ENCODE assay signal across 16 mouse cellular contexts in the genomic region with DNA sequence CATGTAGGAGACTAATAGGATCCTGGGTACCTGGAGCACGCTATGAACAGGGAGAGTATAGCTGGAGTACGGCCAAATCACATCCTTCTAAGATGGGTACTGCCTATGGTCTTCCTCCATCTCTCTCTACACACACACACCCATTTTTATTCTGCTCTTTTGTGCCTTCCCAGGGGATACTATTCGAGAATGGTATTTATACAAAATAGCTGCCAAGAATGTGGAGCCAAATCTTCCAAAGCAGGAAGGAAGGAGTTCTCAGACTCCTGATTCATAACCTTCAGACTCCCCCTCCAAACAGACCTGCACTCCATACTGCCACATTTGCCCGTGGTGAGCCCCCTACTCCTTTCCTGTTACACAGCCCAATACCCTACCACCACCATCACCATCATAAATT. TPM values are rescaled to one million over a fixed set of nuclear protein-coding genes. Genes with fewer than 3 reads are reported as not detected.
A peak's percentile ranks its signal among the peaks of the same experiment; 100 is the strongest.
DNase-seq lines count a peak whose midpoint lies in the region; ATAC-seq and TF ChIP-seq lines count a peak whose summit lies in the region.
"Had no signal": no experiment of that assay in that cellular context is flagged by ENCODE, and none has a peak within 500 bp of the region (broad histone marks: within the 10 kb centered on the region; RNA-seq: fewer than 3 reads in every experiment).

No protein-coding gene starts in this region.

- no peak for TF ChIP-seq POLR2A in olfactory bulb, adult 2 months (IDR thresholded peaks at IDR 0.05; ENCODE audit: insufficient read depth, low read depth, low read length)

- H3K27me3 ChIP-seq in heart, postnatal 0 days (ENCODE audit: control insufficient read depth, insufficient read depth, low read length) = no peaks in the 10 kb centered on the region
- H3K27me3 ChIP-seq in lung, embryonic 16.5 days (ENCODE audit: control insufficient read depth, insufficient read depth, low read depth, low read length) = no peaks in the 10 kb centered on the region
- H3K27me3 ChIP-seq in lung, postnatal 0 days (replicated peaks; ENCODE audit: insufficient read depth, low read length) = no peaks in the 10 kb centered on the region
- no peaks in the 10 kb centered on the region for H3K27me3 ChIP-seq in embryonic facial prominence, embryonic 14.5 days (replicated peaks; ENCODE audit: control insufficient read depth, insufficient read depth, low read length)
- H3K27me3 ChIP-seq in kidney, embryonic 14.5 days (ENCODE audit: control insufficient read depth, insufficient read depth, low read length) = no peaks in the 10 kb centered on the region
- H3K27me3 ChIP-seq: heart, embryonic 12.5 days had no signal

- intact Hi-C loops in heart, postnatal 14 days (cut with DNase I) = no loop called here

- H3K9ac ChIP-seq in heart, postnatal 0 days (replicated peaks; ENCODE audit: low read depth, low read length) = no peak overlapping the region
- H3K9ac ChIP-seq in lung, embryonic 16.5 days (ENCODE audit: low read length) = no peak overlapping the region
- no peak overlapping the region for H3K9ac ChIP-seq in lung, postnatal 0 days (replicated peaks; ENCODE audit: low read depth)
- no peak overlapping the region for H3K9ac ChIP-seq in embryonic facial prominence, embryonic 14.5 days (ENCODE audit: low read depth, low read length)
- no peak overlapping the region for H3K9ac ChIP-seq in kidney, embryonic 14.5 days (ENCODE audit: low read depth, low read length)
- H3K9ac ChIP-seq: heart, embryonic 12.5 days had no signal

- H3K4me3 ChIP-seq in heart, postnatal 0 days (ENCODE audit: low read depth, low read length) = no peak overlapping the region
- no peak overlapping the region for H3K4me3 ChIP-seq in lung, embryonic 16.5 days (ENCODE audit: low read length)
- no peak overlapping the region for H3K4me3 ChIP-seq in lung, postnatal 0 days (ENCODE audit: low read depth, low read length)
- no peak overlapping the region for H3K4me3 ChIP-seq in embryonic facial prominence, embryonic 14.5 days (ENCODE audit: low read depth, low read length)
- H3K4me3 ChIP-seq in olfactory bulb, adult 2 months (ENCODE audit: insufficient read depth, low read depth, low read length) = no peak overlapping the region
- H3K4me3 ChIP-seq in kidney, embryonic 14.5 days (ENCODE audit: low read length) = no peak overlapping the region
- H3K4me3 ChIP-seq: heart, embryonic 12.5 days had no signal

- TF ChIP-seq EP300 in heart, postnatal 0 days (IDR thresholded peaks at IDR 0.05; ENCODE audit: low read depth) = no peak
- no peak for TF ChIP-seq EP300 in lung, postnatal 0 days (IDR thresholded peaks at IDR 0.05)

- H3K27ac ChIP-seq in heart, postnatal 0 days (ENCODE audit: low read depth) = 0 out of 2 replicates have a peak overlapping the region, but pooled peaks have one; percentile 9
- peak overlapping the region; percentile 36; the same call in 1 of the 2 replicates for H3K27ac ChIP-seq in lung, embryonic 16.5 days (ENCODE audit: low read length)
- H3K27ac ChIP-seq in lung, postnatal 0 days (ENCODE audit: low read length) = no peak overlapping the region; the same call in 1 of the 2 replicates
- H3K27ac ChIP-seq in embryonic facial prominence, embryonic 14.5 days (replicated peaks; ENCODE audit: low read depth, low read length) = peak overlapping the region; percentile 62
- 0 out of 2 replicates have a peak overlapping the region, but pooled peaks have one; percentile 17 for H3K27ac ChIP-seq in olfactory bulb, adult 2 months (ENCODE audit: insufficient read depth, low read depth, low read length)
- H3K27ac ChIP-seq in kidney, embryonic 14.5 days (ENCODE audit: low read depth, low read length) = no peak overlapping the region

- 43% methylated on average over 4 of the region's 4 CpGs for WGBS in heart, postnatal 0 days
- WGBS in lung, embryonic 16.5 days = 53% methylated on average over 4 of the region's 4 CpGs
- WGBS in lung, postnatal 0 days = 32% methylated on average over 4 of the region's 4 CpGs
- WGBS in embryonic facial prominence, embryonic 14.5 days = 56% methylated on average over 4 of the region's 4 CpGs
- 34% methylated on average over 4 of the region's 4 CpGs for WGBS in olfactory bulb, adult 2 months
- 63% methylated on average over 4 of the region's 4 CpGs for WGBS in kidney, embryonic 14.5 days

- peaks cover 14% of the 10 kb centered on the region for H3K36me3 ChIP-seq in heart, postnatal 0 days (replicated peaks; ENCODE audit: control insufficient read depth, insufficient read depth, low read length)
- H3K36me3 ChIP-seq in lung, embryonic 16.5 days (ENCODE audit: control insufficient read depth, insufficient read depth, low read length) = 0 out of 2 replicates have a peak, but pooled peaks cover 2% of the 10 kb centered on the region
- no peaks in the 10 kb centered on the region for H3K36me3 ChIP-seq in lung, postnatal 0 days (ENCODE audit: insufficient read depth, low read length)
- peaks cover 18% of the 10 kb centered on the region for H3K36me3 ChIP-seq in embryonic facial prominence, embryonic 14.5 days (ENCODE audit: control insufficient read depth, insufficient read depth, low read length)
- H3K36me3 ChIP-seq in kidney, embryonic 14.5 days (ENCODE audit: control insufficient read depth, insufficient read depth, low read length) = peaks cover 10% of the 10 kb centered on the region; the same call in 1 of the 2 replicates

- H3K9me3 ChIP-seq in heart, postnatal 0 days (replicated peaks; ENCODE audit: control insufficient read depth, low read length) = peaks cover 4% of the 10 kb centered on the region; the same call in 1 of the 2 replicates
- peaks cover 3% of the 10 kb centered on the region; the same call in 1 of the 2 replicates for H3K9me3 ChIP-seq in lung, embryonic 16.5 days (ENCODE audit: control insufficient read depth, low read length)
- H3K9me3 ChIP-seq in lung, postnatal 0 days (ENCODE audit: low read length) = no peaks in the 10 kb centered on the region
- peaks cover 8% of the 10 kb centered on the region; the same call in 1 of the 2 replicates for H3K9me3 ChIP-seq in embryonic facial prominence, embryonic 14.5 days (ENCODE audit: control insufficient read depth, low read length)
- peaks cover 3% of the 10 kb centered on the region; the same call in 1 of the 2 replicates for H3K9me3 ChIP-seq in kidney, embryonic 14.5 days (ENCODE audit: control insufficient read depth, low read length)

- no peak for ATAC-seq in heart, postnatal 0 days (ENCODE audit: insufficient read depth, low read depth)
- peak; percentile 16; the same call in 1 of the 2 replicates for ATAC-seq in lung, embryonic 16.5 days (ENCODE audit: low read depth)
- no peak for ATAC-seq in lung, postnatal 0 days
- 0 out of 2 replicates have a peak, but pooled peaks have one; percentile 3 for ATAC-seq in embryonic facial prominence, embryonic 14.5 days (ENCODE audit: low read depth)
- no peak for ATAC-seq in kidney, embryonic 14.5 days (ENCODE audit: low FRiP score, low TSS enrichment)
- ATAC-seq: inflammation-experienced regulatory T-cells, adult 6 months had no signal

- no peak for TF ChIP-seq CTCF in heart, postnatal 0 days (IDR thresholded peaks at IDR 0.05; ENCODE audit: low read depth)
- no peak for TF ChIP-seq CTCF in lung, postnatal 0 days (IDR thresholded peaks at IDR 0.05)
- no peak for TF ChIP-seq CTCF in olfactory bulb, adult 2 months (IDR thresholded peaks at IDR 0.05; ENCODE audit: insufficient read depth, low read depth, low read length)

- peaks cover 6% of the 10 kb centered on the region for H3K4me1 ChIP-seq in heart, postnatal 0 days (ENCODE audit: control insufficient read depth, insufficient read depth)
- H3K4me1 ChIP-seq in lung, embryonic 16.5 days (replicated peaks; ENCODE audit: control insufficient read depth, insufficient read depth, low read length) = peaks cover 8% of the 10 kb centered on the region
- H3K4me1 ChIP-seq in lung, postnatal 0 days (ENCODE audit: insufficient read depth, low read depth, low read length) = peaks cover 7% of the 10 kb centered on the region; the same call in 1 of the 2 replicates
- peaks cover 26% of the 10 kb centered on the region for H3K4me1 ChIP-seq in embryonic facial prominence, embryonic 14.5 days (ENCODE audit: control insufficient read depth, insufficient read depth, low read length)
- H3K4me1 ChIP-seq in olfactory bulb, adult 2 months (ENCODE audit: control insufficient read depth, insufficient read depth, low read length) = peaks cover 13% of the 10 kb centered on the region
- peaks cover 4% of the 10 kb centered on the region; the same call in 1 of the 2 replicates for H3K4me1 ChIP-seq in kidney, embryonic 14.5 days (ENCODE audit: control insufficient read depth, insufficient read depth, low read length)

- DNase-seq in heart, postnatal 0 days (ENCODE audit: low spot score) = no peak
- no peak for DNase-seq in heart, postnatal 14 days
- no peak for DNase-seq in lung, postnatal 0 days (ENCODE audit: low spot score)
- no peak for DNase-seq in embryonic facial prominence, embryonic 14.5 days (ENCODE audit: low spot score)
- DNase-seq: adrenal gland, adult 8-10 months; gastrocnemius, postnatal 10 days; liver; right cerebral cortex, postnatal 4 days; thymus, postnatal 4 days had no signal

- no peak overlapping the region for H3K4me2 ChIP-seq in heart, postnatal 0 days (ENCODE audit: low read depth, low read length)
- H3K4me2 ChIP-seq in lung, embryonic 16.5 days (ENCODE audit: low read depth, low read length) = no peak overlapping the region
- H3K4me2 ChIP-seq in lung, postnatal 0 days (replicated peaks; ENCODE audit: low read depth, low read length) = no peak overlapping the region
- H3K4me2 ChIP-seq in embryonic facial prominence, embryonic 14.5 days (ENCODE audit: low read depth, low read length) = peak overlapping the region; percentile 25
- H3K4me2 ChIP-seq in kidney, embryonic 14.5 days (replicated peaks; ENCODE audit: low read depth, low read length) = no peak overlapping the region
- H3K4me2 ChIP-seq: heart, embryonic 12.5 days had no signal

RNA-seq across cellular contexts. Expression of gene Med24, which starts 1.5 kb away (rescaled TPM):
- total RNA-seq in heart, postnatal 0 days (2014; rRNA removed; ENCODE audit: low replicate concordance) = 39.9 and 48.0 TPM in 2 replicates
- 21.9 and 23.3 TPM in 2 replicates for polyA plus RNA-seq in heart, postnatal 0 days (2015; fragmentation: Nextera tagmentation; extraction: Ambion mirVana)
- total RNA-seq in heart, postnatal 14 days (2021) = 10 to 100 TPM; 49.5 to 49.8 TPM
- polyA plus RNA-seq in lung, embryonic 16.5 days (2015; fragmentation: Nextera tagmentation; extraction: Ambion mirVana) = 56.6 and 57.8 TPM in 2 replicates
- polyA plus RNA-seq in lung, postnatal 0 days (2015; fragmentation: Nextera tagmentation; extraction: Ambion mirVana) = 19.9 and 20.6 TPM in 2 replicates
- polyA plus RNA-seq in embryonic facial prominence, embryonic 14.5 days (2014; fragmentation: Nextera tagmentation; extraction: Ambion mirVana) = 40.7 and 49.0 TPM in 2 replicates
- not detected in 2 replicates for polyA plus RNA-seq in olfactory bulb, adult 2 months (2012; ENCODE audit: insufficient read depth, insufficient read length, low replicate concordance, missing spikeins)
- 39.5 and 59.1 TPM in 2 replicates for polyA plus RNA-seq in kidney, embryonic 14.5 days (2014; fragmentation: Nextera tagmentation; extraction: Ambion mirVana)

RNA-seq across cellular contexts. Expression of gene Thra, which starts 9.7 kb away (rescaled TPM):
- total RNA-seq in heart, postnatal 0 days (2014; rRNA removed; ENCODE audit: low replicate concordance) = 188 and 234 TPM in 2 replicates
- polyA plus RNA-seq in heart, postnatal 0 days (2015; fragmentation: Nextera tagmentation; extraction: Ambion mirVana) = 40.8 and 44.0 TPM in 2 replicates
- total RNA-seq in heart, postnatal 14 days (2021) = 100 to 1,000 TPM; 123 to 130 TPM
- 36.3 and 36.4 TPM in 2 replicates for polyA plus RNA-seq in lung, embryonic 16.5 days (2015; fragmentation: Nextera tagmentation; extraction: Ambion mirVana)
- polyA plus RNA-seq in lung, postnatal 0 days (2015; fragmentation: Nextera tagmentation; extraction: Ambion mirVana) = 38.1 and 40.5 TPM in 2 replicates
- polyA plus RNA-seq in embryonic facial prominence, embryonic 14.5 days (2014; fragmentation: Nextera tagmentation; extraction: Ambion mirVana) = 57.7 and 62.2 TPM in 2 replicates
- 251 and 495 TPM in 2 replicates for polyA plus RNA-seq in olfactory bulb, adult 2 months (2012; ENCODE audit: insufficient read depth, insufficient read length, low replicate concordance, missing spikeins)
- 28.0 and 31.8 TPM in 2 replicates for polyA plus RNA-seq in kidney, embryonic 14.5 days (2014; fragmentation: Nextera tagmentation; extraction: Ambion mirVana)

RNA-seq across cellular contexts. Expression of gene Csf3, which starts 29.7 kb away (rescaled TPM):
- 0.23 TPM in 1 of 2 replicates, not detected in the other for total RNA-seq in heart, postnatal 0 days (2014; rRNA removed; ENCODE audit: low replicate concordance)
- polyA plus RNA-seq in heart, postnatal 0 days (2015; fragmentation: Nextera tagmentation; extraction: Ambion mirVana) = not detected in 2 replicates
- total RNA-seq in heart, postnatal 14 days (2021) = not detected
- not detected in 2 replicates for polyA plus RNA-seq in lung, embryonic 16.5 days (2015; fragmentation: Nextera tagmentation; extraction: Ambion mirVana)
- polyA plus RNA-seq in lung, postnatal 0 days (2015; fragmentation: Nextera tagmentation; extraction: Ambion mirVana) = 0.19 TPM in 1 of 2 replicates, not detected in the other
- not detected in 2 replicates for polyA plus RNA-seq in embryonic facial prominence, embryonic 14.5 days (2014; fragmentation: Nextera tagmentation; extraction: Ambion mirVana)
- polyA plus RNA-seq in olfactory bulb, adult 2 months (2012; ENCODE audit: insufficient read depth, insufficient read length, low replicate concordance, missing spikeins) = not detected in 2 replicates
- not detected in 2 replicates for polyA plus RNA-seq in kidney, embryonic 14.5 days (2014; fragmentation: Nextera tagmentation; extraction: Ambion mirVana)
- total RNA-seq: adrenal gland, adult 8-10 months; gastrocnemius, postnatal 10 days; left cerebral cortex, adult 18-20 months had no signal
- polyA plus RNA-seq: heart, embryonic 12.5 days; inflammation-experienced regulatory T-cells, adult 6 months; stomach, embryonic 14.5 days had no signal

RNA-seq across cellular contexts. Expression of gene Nr1d1, which starts 44.4 kb away (rescaled TPM):
- 21.0 and 24.3 TPM in 2 replicates for total RNA-seq in heart, postnatal 0 days (2014; rRNA removed; ENCODE audit: low replicate concordance)
- 10.2 and 10.7 TPM in 2 replicates for polyA plus RNA-seq in heart, postnatal 0 days (2015; fragmentation: Nextera tagmentation; extraction: Ambion mirVana)
- 10 to 100 TPM; 20.7 to 31.5 TPM for total RNA-seq in heart, postnatal 14 days (2021)
- polyA plus RNA-seq in lung, embryonic 16.5 days (2015; fragmentation: Nextera tagmentation; extraction: Ambion mirVana) = 1.4 and 1.6 TPM in 2 replicates
- 6.9 and 8.9 TPM in 2 replicates for polyA plus RNA-seq in lung, postnatal 0 days (2015; fragmentation: Nextera tagmentation; extraction: Ambion mirVana)
- 1.1 and 1.9 TPM in 2 replicates for polyA plus RNA-seq in embryonic facial prominence, embryonic 14.5 days (2014; fragmentation: Nextera tagmentation; extraction: Ambion mirVana)
- not detected in 2 replicates for polyA plus RNA-seq in olfactory bulb, adult 2 months (2012; ENCODE audit: insufficient read depth, insufficient read length, low replicate concordance, missing spikeins)
- 1.6 and 2.6 TPM in 2 replicates for polyA plus RNA-seq in kidney, embryonic 14.5 days (2014; fragmentation: Nextera tagmentation; extraction: Ambion mirVana)

RNA-seq across cellular contexts. Expression of gene Psmd3, which starts 48.4 kb away (rescaled TPM):
- total RNA-seq in heart, postnatal 0 days (2014; rRNA removed; ENCODE audit: low replicate concordance) = 96.4 and 130 TPM in 2 replicates
- polyA plus RNA-seq in heart, postnatal 0 days (2015; fragmentation: Nextera tagmentation; extraction: Ambion mirVana) = 134 and 147 TPM in 2 replicates
- 100 to 1,000 TPM; 110 TPM for total RNA-seq in heart, postnatal 14 days (2021)
- polyA plus RNA-seq in lung, embryonic 16.5 days (2015; fragmentation: Nextera tagmentation; extraction: Ambion mirVana) = 165 and 177 TPM in 2 replicates
- polyA plus RNA-seq in lung, postnatal 0 days (2015; fragmentation: Nextera tagmentation; extraction: Ambion mirVana) = 105 and 107 TPM in 2 replicates
- polyA plus RNA-seq in embryonic facial prominence, embryonic 14.5 days (2014; fragmentation: Nextera tagmentation; extraction: Ambion mirVana) = 136 and 146 TPM in 2 replicates
- not detected in 2 replicates for polyA plus RNA-seq in olfactory bulb, adult 2 months (2012; ENCODE audit: insufficient read depth, insufficient read length, low replicate concordance, missing spikeins)
- 181 and 187 TPM in 2 replicates for polyA plus RNA-seq in kidney, embryonic 14.5 days (2014; fragmentation: Nextera tagmentation; extraction: Ambion mirVana)

Comparison
In these comparisons a context has a peak if more than half of its experiments do, and no peak if none do; other contexts are left out.
1. ATAC-seq: peak in lung, embryonic 16.5 days (single experiment) and embryonic facial prominence, embryonic 14.5 days (single experiment); none in heart, postnatal 0 days (single experiment), lung, postnatal 0 days (single experiment) and kidney, embryonic 14.5 days (single experiment).
2. H3K27ac ChIP-seq: peak in heart, postnatal 0 days (single experiment), lung, embryonic 16.5 days (single experiment), embryonic facial prominence, embryonic 14.5 days (single experiment) and olfactory bulb, adult 2 months (single experiment); none in lung, postnatal 0 days (single experiment) and kidney, embryonic 14.5 days (single experiment).